Mouse (Mus musculus) central nervous system, embryonic 11.5 days (tissue): ENCODE results near the gene Serpinb3d. TPM values are rescaled to one million over a fixed set of nuclear protein-coding genes. Genes with fewer than 3 reads are reported as not detected.

Experiments used
- polyA plus RNA-seq: library from polyadenylated mRNA; depleted of rRNA; stranded (reverse); fragments of >200 nt; gene quantifications from 2 replicates; pipeline ENCODE4 v1.2.3, GENCODE M21; 2012; rRNA removed

Serpinb3d gene
- polyA plus RNA-seq, result not detected in 2 replicates

DNA sequence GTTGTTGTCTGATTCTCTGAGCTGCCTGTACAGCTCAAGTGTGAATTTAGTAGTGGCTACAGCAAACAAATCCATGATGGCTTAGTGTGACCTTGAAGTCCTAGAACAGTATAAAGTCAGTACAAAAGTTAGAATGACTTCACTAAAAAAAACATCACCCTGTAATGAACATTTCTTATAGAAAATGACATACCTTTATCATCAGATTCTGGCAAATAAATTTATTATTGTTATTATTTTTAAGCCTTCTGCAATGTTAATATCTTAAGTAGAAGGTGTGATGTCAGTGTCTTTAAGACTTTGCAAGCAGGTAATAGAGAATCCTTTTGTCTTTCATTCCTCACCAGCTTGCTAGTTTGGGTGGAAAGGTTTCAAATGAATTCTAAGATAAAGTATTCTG lies at the start of gene Serpinb3d:
Gene Serpinb3d (minus strand): TSS at position 101 of the 400 bp plus-strand sequence.

DNA sequence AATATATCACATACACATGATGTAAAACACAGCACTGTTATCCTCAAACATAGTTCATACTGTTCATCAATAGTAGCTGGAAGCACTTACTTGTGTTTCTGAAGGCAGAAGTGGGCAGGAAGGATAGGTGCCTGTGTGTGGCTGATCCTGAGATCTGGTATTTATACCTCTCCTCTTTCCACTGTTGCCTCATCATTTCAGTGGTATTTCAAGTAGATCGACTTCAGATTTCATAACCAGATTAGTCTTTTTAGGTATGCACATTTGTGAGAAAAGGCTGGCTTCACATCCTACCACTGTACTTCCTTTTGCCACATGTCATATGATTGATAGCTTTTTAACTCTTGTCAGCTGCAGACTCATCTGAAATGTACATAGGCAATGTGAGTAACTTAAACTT lies 31.1 kb downstream of the Serpinb3d start, which contains the start of gene Serpinb3a:
Gene Serpinb3a (minus strand): TSS at position 101 of the 400 bp plus-strand sequence.

Other genes starting within 250 kb of the Serpinb3d start
- gene Serpinb5, start 222.3 kb downstream of the Serpinb3d start, polyA plus RNA-seq, result 0.09 TPM in 1 of 2 replicates, not detected in the other
- not detected in 2 replicates for gene Serpinb12, start 149.1 kb downstream of the Serpinb3d start, polyA plus RNA-seq
- not detected in 2 replicates for gene Serpinb13, start 102.5 kb downstream of the Serpinb3d start, polyA plus RNA-seq
- not detected in 2 replicates for gene Serpinb3a, start 31.2 kb downstream of the Serpinb3d start, polyA plus RNA-seq
- gene Serpinb3b, start 194.9 kb upstream of the Serpinb3d start, polyA plus RNA-seq, result not detected in 2 replicates
- gene Serpinb3c, start 194.9 kb upstream of the Serpinb3d start, polyA plus RNA-seq, result not detected in 2 replicates